Mouse (Mus musculus) CD4-positive, CD25-positive, alpha-beta regulatory T cell, adult 4 months (primary cell): ENCODE measurements around the gene Cops7a. TPM values are rescaled to one million over a fixed set of nuclear protein-coding genes. Genes with fewer than 3 reads are reported as not detected.
A peak's percentile ranks its signal among the peaks of the same experiment; 100 is the strongest.

Source experiments
- ATAC-seq: one replicate; pipeline ENCODE4 v1.8.0; 2017
- polyA plus RNA-seq, 2 experiments: library from polyadenylated mRNA; unstranded; fragments of 100-300 nt; shearing (Covaris generic); gene quantifications; one replicate each; pipeline ENCODE4 v1.2.1; 2017

Cops7a gene
- polyA plus RNA-seq, 2 experiments from 2014 or later: 66.2 to 93.4 TPM

DNA sequence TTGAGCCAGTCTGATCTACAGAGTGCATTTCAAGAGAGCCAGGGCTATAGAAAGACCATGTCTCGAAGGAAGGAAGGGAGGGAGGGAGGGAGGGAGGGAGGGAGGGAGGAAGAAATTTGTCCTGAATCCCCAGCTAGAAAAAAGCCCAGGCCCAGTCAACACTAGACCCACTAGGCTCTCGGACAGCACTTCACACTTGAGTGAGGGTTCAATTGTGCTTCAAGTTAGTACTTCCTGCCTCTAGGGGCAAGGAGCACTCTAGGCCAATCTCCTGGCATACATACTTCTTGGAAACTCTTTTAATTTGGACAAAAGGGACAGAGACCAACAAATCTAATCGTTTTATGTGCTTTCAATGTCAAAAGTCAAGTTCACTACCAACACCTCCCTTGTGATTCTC is 7.2 kb downstream of the Cops7a start:
- ATAC-seq: no peak

DNA sequence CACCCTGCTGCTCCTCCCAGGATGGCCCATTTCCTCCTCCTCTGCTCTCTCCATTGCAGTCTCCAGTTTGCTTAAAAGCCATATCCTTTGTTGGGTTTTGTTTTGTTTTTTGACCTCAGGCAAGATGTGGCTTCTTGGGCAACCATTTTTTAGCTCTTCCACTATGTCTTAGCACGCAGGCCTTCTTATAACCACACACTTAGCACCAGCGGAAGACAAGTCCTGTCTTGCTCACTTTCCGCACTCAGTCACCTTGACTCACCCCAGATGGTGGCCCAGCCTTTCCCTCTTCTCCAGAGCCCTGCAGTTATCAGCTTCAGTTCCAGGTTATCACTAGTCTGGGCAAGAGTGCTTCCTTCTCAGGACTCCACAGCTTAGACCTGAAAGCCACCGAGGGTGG is 10.1 kb downstream of the Cops7a start:
- no peak for ATAC-seq

GRCm38 (mm10) chr6:124953991-124954715 is 11.2 kb downstream of the Cops7a start:
- no peak for ATAC-seq

DNA sequence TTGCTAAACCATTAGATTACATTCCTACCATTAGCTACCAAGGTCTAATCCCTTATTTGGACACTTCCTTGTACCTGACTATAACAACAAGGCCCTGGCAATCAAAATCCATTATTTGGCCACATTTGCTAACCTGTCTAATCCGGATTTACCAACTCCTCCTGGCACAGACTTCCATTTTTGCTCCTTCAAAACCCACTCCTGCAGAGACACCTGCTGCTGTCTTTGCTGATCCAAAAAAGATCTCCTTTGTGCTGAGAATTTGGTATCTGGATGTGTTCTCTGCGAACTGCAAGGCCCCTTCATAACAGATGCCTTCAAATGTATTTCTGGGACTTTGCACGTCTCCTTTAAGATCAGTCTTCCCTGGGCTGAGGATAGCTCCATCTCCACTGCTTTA is 21.8 kb downstream of the Cops7a start:
- ATAC-seq: no peak

- ATAC-seq: no peak
Measured at GRCm38 (mm10) chr6:124941679-124942078, 23.7 kb downstream of the Cops7a start.

DNA sequence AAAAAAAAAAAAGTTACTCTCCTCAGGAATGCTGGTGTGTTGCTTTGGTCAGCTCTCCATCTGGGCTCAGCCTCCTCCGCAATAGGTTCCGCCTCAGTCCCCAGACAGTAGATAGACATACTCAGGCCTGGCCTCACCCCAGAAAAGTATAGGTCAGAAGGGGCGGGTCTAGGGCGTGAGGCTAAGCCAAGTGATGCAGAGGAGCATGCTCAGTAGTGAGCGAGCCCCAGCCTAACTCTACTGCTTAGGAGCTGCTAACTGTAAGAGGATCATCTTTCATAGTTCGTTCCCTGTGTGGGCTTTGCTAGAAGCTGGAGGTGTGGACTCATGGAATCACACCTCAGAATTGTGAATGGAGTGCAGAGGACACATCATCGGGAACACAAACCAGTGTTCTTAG is 26.8 kb downstream of the Cops7a start:
- no peak for ATAC-seq

DNA sequence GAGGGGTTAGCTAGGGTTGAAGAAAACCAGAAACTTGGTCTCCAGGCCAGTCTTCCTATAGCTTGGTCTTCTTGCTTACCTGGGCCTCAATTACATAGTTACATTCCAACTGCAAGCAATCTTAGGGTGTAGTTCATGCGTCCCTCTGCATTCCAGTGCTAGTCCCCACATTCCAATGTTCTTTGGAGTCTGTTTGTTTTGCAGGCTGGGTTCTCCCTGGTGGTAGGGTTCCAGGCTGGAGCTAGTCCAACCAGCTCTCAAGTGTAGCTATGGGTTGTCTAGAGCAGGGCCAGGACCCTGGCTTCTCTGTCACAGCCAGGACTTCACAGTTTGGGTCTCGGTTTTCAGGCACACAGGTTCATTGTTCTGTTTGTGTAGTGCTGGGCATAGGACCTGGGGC is 27.8 kb downstream of the Cops7a start:
- ATAC-seq: no peak

GRCm38 (mm10) chr6:124936681-124937080 is 28.7 kb downstream of the Cops7a start:
- ATAC-seq: no peak

DNA sequence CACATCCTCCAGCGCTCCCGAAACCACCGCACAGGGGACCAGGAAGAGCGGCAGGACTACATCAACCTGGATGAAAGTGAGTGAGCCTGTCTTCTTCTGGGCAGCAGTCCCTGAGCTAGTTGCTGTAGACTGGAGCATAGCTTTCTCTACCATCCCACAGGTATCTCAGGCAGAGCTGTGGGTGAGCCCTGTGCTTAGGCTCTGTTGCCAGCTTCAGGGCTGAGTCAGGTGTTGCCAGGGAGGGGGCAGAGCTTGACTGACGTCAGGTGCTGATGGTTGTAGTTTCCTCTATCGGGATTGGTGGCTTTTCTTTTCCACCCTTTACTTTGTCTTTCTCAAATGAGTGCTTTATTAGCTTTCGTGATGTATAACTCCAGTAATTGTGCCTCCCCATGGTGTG is 30.7 kb downstream of the Cops7a start:
- ATAC-seq: no peak

- ATAC-seq: no peak
Measured at GRCm38 (mm10) chr6:124933127-124933526, 32.2 kb downstream of the Cops7a start.

DNA sequence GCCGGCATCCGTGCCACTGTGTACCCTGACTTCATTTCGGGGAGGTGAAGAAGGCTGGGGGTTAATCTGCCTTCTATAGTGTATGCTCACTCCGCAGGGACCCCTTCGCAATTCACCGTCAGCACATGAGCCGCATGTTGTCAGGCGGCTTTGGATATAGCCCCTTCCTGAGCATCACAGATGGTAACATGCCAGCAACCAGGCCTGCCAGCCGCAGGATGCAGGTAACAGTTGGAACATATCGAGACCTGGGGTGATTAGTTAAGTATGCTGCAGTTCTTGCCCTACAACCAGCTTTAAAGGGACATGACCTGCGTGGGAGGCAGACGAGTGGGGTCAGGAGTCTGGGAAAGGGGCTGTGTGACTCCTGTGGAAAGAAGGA is 33.0 kb downstream of the Cops7a start:
- ATAC-seq: no peak

DNA sequence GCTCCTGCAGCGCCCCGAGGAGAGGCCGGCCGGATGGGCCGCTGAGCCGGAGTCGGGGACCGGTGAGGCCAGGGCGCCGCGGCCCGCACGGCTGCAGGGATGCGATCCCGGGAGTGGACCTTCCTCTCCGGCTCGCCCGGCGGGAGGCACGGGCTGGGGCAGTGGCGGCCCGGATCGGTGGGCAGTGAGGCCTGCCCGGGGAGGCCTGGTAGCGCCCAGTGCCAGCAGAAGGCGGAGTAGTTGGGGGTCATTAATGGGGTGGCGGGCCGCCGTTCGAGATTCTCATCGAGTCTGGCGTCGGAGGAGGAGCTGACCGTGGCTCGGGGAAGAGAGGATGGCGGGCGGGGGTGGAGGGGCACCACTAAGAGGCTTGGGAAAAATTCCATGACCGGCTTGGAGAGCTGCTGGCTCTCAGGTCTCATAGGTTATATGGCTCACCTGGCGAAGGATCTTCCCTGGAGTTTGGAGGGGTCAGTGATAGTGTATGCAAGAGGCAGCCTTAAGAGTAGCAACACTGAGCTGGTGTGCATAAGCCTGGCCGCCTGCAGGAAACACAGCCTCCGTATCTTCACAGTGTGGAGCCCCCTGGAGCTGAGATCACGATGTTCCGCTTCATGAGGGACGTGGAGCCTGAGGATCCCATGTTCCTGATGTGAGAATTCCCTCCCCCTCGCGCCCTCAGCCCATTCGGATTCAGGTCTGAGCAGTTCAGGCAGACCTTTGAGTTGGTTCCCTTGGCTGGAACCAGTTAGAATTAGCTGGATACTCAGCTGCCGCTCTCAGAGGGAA is 33.6 kb downstream of the Cops7a start:
- ATAC-seq: no peak

- peak; percentile 82 for ATAC-seq
Measured at GRCm38 (mm10) chr6:124930754-124931524, 34.4 kb downstream of the Cops7a start, which contains the start of gene Mlf2. Mlf2 (plus strand) TSS chr6:124931386.

- peak; percentile 4 for ATAC-seq
Measured at GRCm38 (mm10) chr6:124930231-124930630, 35.1 kb downstream of the Cops7a start.

DNA sequence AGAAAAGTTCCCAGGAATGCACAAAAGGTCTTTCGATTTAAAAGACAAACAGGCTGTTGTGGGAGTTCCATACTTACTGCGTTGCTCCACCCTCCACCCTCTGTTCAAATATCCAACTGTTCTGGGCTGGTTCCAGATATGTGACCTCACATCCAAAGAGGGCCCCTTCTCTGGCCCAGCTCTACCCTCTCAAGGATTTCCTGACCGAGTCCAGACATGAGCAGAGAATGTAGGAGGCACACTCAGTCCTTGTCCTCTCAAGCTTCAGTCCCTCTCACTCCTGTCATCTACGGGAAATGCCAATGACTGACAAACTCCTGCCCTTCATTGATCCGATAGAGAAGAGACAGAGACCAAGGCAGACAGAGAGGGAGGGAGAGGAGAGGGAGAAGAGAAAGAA is 39.4 kb downstream of the Cops7a start:
- no peak for ATAC-seq

- ATAC-seq: no peak
Measured at GRCm38 (mm10) chr6:124925173-124925793, 40.1 kb downstream of the Cops7a start.

GRCm38 (mm10) chr6:124921539-124921938 is 43.8 kb downstream of the Cops7a start:
- ATAC-seq: no peak

- no peak for ATAC-seq
Measured at GRCm38 (mm10) chr6:124920318-124921085, 44.8 kb downstream of the Cops7a start.

DNA sequence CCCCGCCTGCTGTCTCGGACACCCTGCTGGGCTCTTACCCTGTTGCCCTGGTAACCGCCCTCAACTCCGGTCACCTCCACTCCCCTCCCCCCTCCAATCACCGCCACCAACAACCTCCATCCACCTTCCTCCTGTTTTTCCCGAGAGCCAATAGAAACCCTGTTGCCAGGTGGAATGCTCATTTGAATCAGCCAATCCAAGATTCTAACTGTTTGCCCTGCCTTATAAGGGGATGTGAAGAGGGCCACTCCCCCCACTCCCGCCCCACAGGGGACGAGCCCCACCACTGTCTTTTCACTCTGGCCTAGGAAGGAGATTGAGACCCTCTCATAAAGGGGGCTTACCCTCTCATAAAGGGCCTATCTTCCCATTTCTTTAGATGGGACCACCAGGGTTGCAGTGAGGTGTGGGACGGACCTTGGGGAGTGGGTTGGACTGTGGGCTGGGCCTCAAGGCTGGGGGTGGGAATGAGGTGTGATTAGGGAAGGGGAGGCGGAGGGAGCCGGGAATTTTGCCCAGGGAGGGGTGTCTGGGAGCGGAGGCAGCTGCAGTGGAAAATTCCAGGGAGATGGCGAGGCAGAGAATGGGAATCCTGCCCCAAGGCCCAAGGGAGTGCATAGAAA is 45.5 kb downstream of the Cops7a start, which contains the start of gene Ptms:
Ptms (minus strand) TSS at position 409 of the 623 bp plus-strand sequence.
- peak; percentile 56 for ATAC-seq

DNA sequence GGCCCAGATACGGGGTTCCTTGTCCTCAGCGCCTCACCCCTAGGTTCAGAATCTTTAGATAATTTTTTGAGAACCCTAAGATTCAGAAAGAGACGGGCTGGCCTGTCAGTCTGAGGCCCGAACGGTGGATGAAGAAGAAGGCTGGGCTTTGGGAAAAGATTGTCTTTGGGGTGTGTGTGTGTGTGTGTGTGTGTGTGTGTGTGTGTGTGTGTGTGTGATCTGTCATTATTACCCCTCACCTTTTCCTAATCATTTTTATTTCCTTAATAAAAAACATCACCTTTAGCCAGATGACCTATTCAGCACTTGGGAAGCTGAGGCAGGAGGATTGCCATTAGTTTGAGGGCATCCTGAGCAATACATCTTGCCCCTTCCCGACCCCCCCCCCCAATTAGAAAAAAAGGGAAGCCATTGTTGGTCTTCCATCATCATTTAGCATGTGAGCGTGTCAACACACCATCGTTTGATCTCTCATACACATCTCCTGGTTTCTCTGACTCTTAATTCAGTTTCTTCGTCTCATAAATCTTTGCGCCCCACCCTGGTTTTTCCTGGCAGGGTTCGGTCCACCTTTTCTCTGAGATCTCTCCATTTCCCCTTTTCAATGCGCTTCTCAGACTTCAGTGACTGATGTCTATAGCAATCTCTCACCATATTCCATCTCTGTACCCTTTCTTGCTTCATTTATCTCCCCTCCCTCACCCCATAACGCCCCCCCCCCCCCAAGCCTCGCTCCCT is 46.3 kb downstream of the Cops7a start:
- ATAC-seq: no peak

DNA sequence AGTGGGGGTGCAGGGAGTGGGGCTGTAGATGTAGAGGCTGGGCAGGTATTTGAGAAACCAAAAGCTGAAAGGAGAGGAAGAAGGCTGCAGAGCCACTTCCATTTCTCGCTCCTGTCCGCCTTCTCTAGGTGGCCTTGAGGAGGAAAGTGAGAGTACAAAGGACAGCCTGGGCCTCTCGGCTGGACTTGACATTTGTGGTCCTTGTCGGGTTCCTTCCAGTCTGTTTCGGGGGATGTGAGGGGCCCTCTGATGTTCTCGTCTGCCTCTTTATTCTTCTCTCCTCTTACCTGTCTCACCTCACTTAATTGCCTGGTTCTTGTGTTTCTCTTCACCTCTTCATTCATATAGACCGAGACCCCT is 47.0 kb downstream of the Cops7a start:
- no peak for ATAC-seq
